Mouse (Mus musculus) 3134 (cell line): ENCODE results near the gene Muc3a.

ENCODE experiments used
- DNase-seq: peaks from one replicate; pipeline ENCODE4 v3.0.0-alpha.2; 2011; ENCODE audit warnings: low spot score; ENCODE audit not compliant: insufficient read length; ENCODE audit errors: extremely low read depth

The Muc3a gene

GRCm38 (mm10) chr5:137212289-137212688 lies at the start of gene Muc3a:
Muc3a (minus strand) TSS chr5:137212389.
- DNase-seq: no peak

GRCm38 (mm10) chr5:137211114-137211829 lies 917 bp downstream of the Muc3a start:
- no peak for DNase-seq

- no peak for DNase-seq
These were observed 1.5 kb downstream of the Muc3a start for GRCm38 (mm10) chr5:137210689-137211088.

- no peak for DNase-seq
These were observed 6.9 kb downstream of the Muc3a start for GRCm38 (mm10) chr5:137205301-137205700.

- no peak for DNase-seq
These were observed 17.6 kb downstream of the Muc3a start for GRCm38 (mm10) chr5:137194488-137195120.

- DNase-seq: no peak
These were observed 18.8 kb downstream of the Muc3a start for GRCm38 (mm10) chr5:137193279-137193952.

GRCm38 (mm10) chr5:137189326-137189725 lies 22.9 kb downstream of the Muc3a start:
- DNase-seq: no peak

GRCm38 (mm10) chr5:137185362-137185761 lies 26.8 kb downstream of the Muc3a start:
- DNase-seq: no peak

- no peak for DNase-seq
These were observed 32.4 kb downstream of the Muc3a start for GRCm38 (mm10) chr5:137179646-137180374.

- no peak for DNase-seq
These were observed 38.2 kb downstream of the Muc3a start for GRCm38 (mm10) chr5:137173967-137174366.

GRCm38 (mm10) chr5:137172591-137172990 lies 39.6 kb downstream of the Muc3a start:
- DNase-seq: no peak

- no peak for DNase-seq
These were observed 40.7 kb downstream of the Muc3a start for GRCm38 (mm10) chr5:137171478-137171877.

- no peak for DNase-seq
These were observed 41.3 kb downstream of the Muc3a start for GRCm38 (mm10) chr5:137170836-137171380.

GRCm38 (mm10) chr5:137167539-137167938 lies 44.6 kb downstream of the Muc3a start:
- no peak for DNase-seq

GRCm38 (mm10) chr5:137166012-137166411 lies 46.2 kb downstream of the Muc3a start:
- no peak for DNase-seq

- DNase-seq: no peak
These were observed 50.3 kb downstream of the Muc3a start for GRCm38 (mm10) chr5:137161853-137162252.

- DNase-seq: peak; percentile 22
These were observed 52.7 kb downstream of the Muc3a start for GRCm38 (mm10) chr5:137159461-137159860.
